Mouse (Mus musculus) midbrain, embryonic 15.5 days (tissue): ENCODE measurements at regions not wholly inside any gene's neighbourhood (a gene's known extent, or its start where the extent isn't known, plus 50 kb on each side); places are given as distances from the start of the nearest gene placed in this dataset.

Experiments used
- ATAC-seq: fragments of 200-750 bp; cut with Nextera tagmentation; replicated peaks from 2 replicates; pipeline ENCODE4 v1.8.0; 2017; ENCODE audit warnings: moderate TSS enrichment
- H3K27ac ChIP-seq: fragments of 300-500 bp; sonication (generic); 2 replicates; pipeline ENCODE4 v1.5.1; 2015; ENCODE audit warnings: mild to moderate bottlenecking, inconsistent platforms
- H3K27me3 ChIP-seq: fragments of 300-500 bp; sonication (generic); replicated peaks from 2 replicates; pipeline ENCODE4 v1.6.1; 2015; ENCODE audit warnings: inconsistent platforms
- H3K36me3 ChIP-seq: fragments of 300-500 bp; sonication (generic); replicated peaks from 2 replicates; pipeline ENCODE4 v1.6.1; 2015; ENCODE audit warnings: inconsistent platforms
- H3K4me1 ChIP-seq: fragments of 300-500 bp; sonication (generic); 2 replicates; pipeline ENCODE4 v1.6.1; 2015; ENCODE audit warnings: inconsistent platforms
- H3K4me2 ChIP-seq: fragments of 300-500 bp; sonication (generic); 2 replicates; pipeline ENCODE4 v1.6.1; 2015; ENCODE audit warnings: inconsistent platforms, mild to moderate bottlenecking, moderate library complexity
- H3K4me3 ChIP-seq: fragments of 300-500 bp; sonication (generic); 2 replicates; pipeline ENCODE4 v1.5.1; 2015; ENCODE audit warnings: mild to moderate bottlenecking, inconsistent platforms
- H3K9ac ChIP-seq: fragments of 300-500 bp; sonication (generic); 2 replicates; pipeline ENCODE4 v1.6.1; 2015; ENCODE audit warnings: mild to moderate bottlenecking, inconsistent platforms
- H3K9me3 ChIP-seq: fragments of 300-500 bp; sonication (generic); 2 replicates; pipeline ENCODE4 v1.6.1; 2016; ENCODE audit warnings: inconsistent platforms
- WGBS: fragments of 180-500 bp; shearing (Covaris S2); methylation state at CpG from one replicate; pipeline ENCODE4 v1.1.7; 2015; ENCODE audit warnings: mixed read lengths; 5-methylcytosine and 5-hydroxymethylcytosine counted together

GRCm38 (mm10) chr2:9733243-9733642 is 147.8 kb upstream of the 4930412O13Rik start:
- Histone ChIP-seq H3K4me2 (no peak overlapping the region), H3K27me3 (no peaks in the 10 kb centered on the region), H3K9me3 (no peaks in the 10 kb centered on the region), H3K36me3 (no peaks in the 10 kb centered on the region), H3K4me3 (no peak overlapping the region), H3K4me1 (no peaks in the 10 kb centered on the region), H3K27ac (no peak overlapping the region), H3K9ac (no peak overlapping the region)
- 85% methylated on average over 7 of the region's 7 CpGs for WGBS
- ATAC-seq = no peak

GRCm38 (mm10) chr2:9744181-9744580 is 136.9 kb upstream of the 4930412O13Rik start:
- Histone ChIP-seq H3K4me3 (no peak overlapping the region), H3K27me3 (no peaks in the 10 kb centered on the region), H3K9me3 (no peaks in the 10 kb centered on the region), H3K27ac (no peak overlapping the region), H3K4me2 (no peak overlapping the region), H3K9ac (no peak overlapping the region), H3K4me1 (no peaks in the 10 kb centered on the region), H3K36me3 (no peaks in the 10 kb centered on the region)
- 93% methylated on average over 3 of the region's 3 CpGs for WGBS
- ATAC-seq = no peak

- no peaks in the 10 kb centered on the region for H3K4me1 ChIP-seq
- no peak overlapping the region for H3K4me3 ChIP-seq
- no peak overlapping the region for H3K9ac ChIP-seq
- H3K4me2 ChIP-seq = no peak overlapping the region
- H3K9me3 ChIP-seq = no peaks in the 10 kb centered on the region
- H3K27me3 ChIP-seq = no peaks in the 10 kb centered on the region
- H3K27ac ChIP-seq = no peak overlapping the region
- no peak for ATAC-seq
- H3K36me3 ChIP-seq = no peaks in the 10 kb centered on the region
- 31% methylated on average over 11 of the region's 11 CpGs for WGBS
Measured at GRCm38 (mm10) chr2:9749829-9750788, 130.9 kb upstream of the 4930412O13Rik start.

- Histone ChIP-seq H3K9ac (no peak overlapping the region), H3K4me2 (no peak overlapping the region), H3K36me3 (no peaks in the 10 kb centered on the region), H3K9me3 (no peaks in the 10 kb centered on the region), H3K4me3 (no peak overlapping the region), H3K4me1 (no peaks in the 10 kb centered on the region), H3K27ac (no peak overlapping the region), H3K27me3 (no peaks in the 10 kb centered on the region)
- no peak for ATAC-seq
- 91% methylated on average over 7 of the region's 7 CpGs for WGBS
Measured at GRCm38 (mm10) chr2:9753691-9754090, 127.4 kb upstream of the 4930412O13Rik start.

- Histone ChIP-seq H3K9ac (no peak overlapping the region), H3K4me1 (no peaks in the 10 kb centered on the region), H3K9me3 (no peaks in the 10 kb centered on the region), H3K36me3 (no peaks in the 10 kb centered on the region), H3K27ac (no peak overlapping the region), H3K4me3 (no peak overlapping the region), H3K27me3 (no peaks in the 10 kb centered on the region), H3K4me2 (no peak overlapping the region)
- ATAC-seq = no peak
- 89% methylated on average over 6 of the region's 6 CpGs for WGBS
Measured at GRCm38 (mm10) chr2:9754153-9754552, 126.9 kb upstream of the 4930412O13Rik start.

GRCm38 (mm10) chr2:9757770-9758420 is 123.2 kb upstream of the 4930412O13Rik start:
- no peak overlapping the region for H3K9ac ChIP-seq
- H3K27ac ChIP-seq = no peak overlapping the region
- H3K27me3 ChIP-seq = no peaks in the 10 kb centered on the region
- H3K4me2 ChIP-seq = no peak overlapping the region
- H3K4me3 ChIP-seq = no peak overlapping the region
- no peaks in the 10 kb centered on the region for H3K36me3 ChIP-seq
- no peak for ATAC-seq
- H3K9me3 ChIP-seq = no peaks in the 10 kb centered on the region
- WGBS = 85% methylated on average over 5 of the region's 5 CpGs
- no peaks in the 10 kb centered on the region for H3K4me1 ChIP-seq

- H3K9ac ChIP-seq = no peak overlapping the region
- no peak overlapping the region for H3K4me3 ChIP-seq
- 92% methylated on average over 7 of the region's 7 CpGs for WGBS
- H3K9me3 ChIP-seq = no peaks in the 10 kb centered on the region
- H3K27me3 ChIP-seq = no peaks in the 10 kb centered on the region
- H3K36me3 ChIP-seq = no peaks in the 10 kb centered on the region
- H3K4me2 ChIP-seq = no peak overlapping the region
- H3K4me1 ChIP-seq = no peaks in the 10 kb centered on the region
- no peak overlapping the region for H3K27ac ChIP-seq
- no peak for ATAC-seq
Measured at GRCm38 (mm10) chr2:9758983-9759382, 122.1 kb upstream of the 4930412O13Rik start.

- WGBS = 81% methylated on average over 7 of the region's 7 CpGs
- ATAC-seq = no peak
- no peaks in the 10 kb centered on the region for H3K9me3 ChIP-seq
- H3K27me3 ChIP-seq = no peaks in the 10 kb centered on the region
- H3K36me3 ChIP-seq = no peaks in the 10 kb centered on the region
- no peak overlapping the region for H3K27ac ChIP-seq
- H3K9ac ChIP-seq = no peak overlapping the region
- no peak overlapping the region for H3K4me2 ChIP-seq
- no peaks in the 10 kb centered on the region for H3K4me1 ChIP-seq
- no peak overlapping the region for H3K4me3 ChIP-seq
Measured at GRCm38 (mm10) chr2:9759389-9760104, 121.5 kb upstream of the 4930412O13Rik start.

GRCm38 (mm10) chr2:9780159-9780558 is 100.9 kb upstream of the 4930412O13Rik start:
- H3K9ac ChIP-seq = no peak overlapping the region
- H3K4me2 ChIP-seq = no peak overlapping the region
- no peak overlapping the region for H3K4me3 ChIP-seq
- no peaks in the 10 kb centered on the region for H3K36me3 ChIP-seq
- no peak overlapping the region for H3K27ac ChIP-seq
- no peaks in the 10 kb centered on the region for H3K27me3 ChIP-seq
- H3K9me3 ChIP-seq = no peaks in the 10 kb centered on the region
- no peak for ATAC-seq
- no peaks in the 10 kb centered on the region for H3K4me1 ChIP-seq
- 62% methylated on average over 2 of the region's 2 CpGs for WGBS

GRCm38 (mm10) chr2:9782698-9783097 is 98.4 kb upstream of the 4930412O13Rik start:
- no peak overlapping the region for H3K4me3 ChIP-seq
- no peak for ATAC-seq
- no peak overlapping the region for H3K27ac ChIP-seq
- H3K4me2 ChIP-seq = no peak overlapping the region
- no peaks in the 10 kb centered on the region for H3K4me1 ChIP-seq
- 81% methylated on average over 3 of the region's 3 CpGs for WGBS
- no peaks in the 10 kb centered on the region for H3K36me3 ChIP-seq
- no peak overlapping the region for H3K9ac ChIP-seq
- H3K27me3 ChIP-seq = no peaks in the 10 kb centered on the region
- no peaks in the 10 kb centered on the region for H3K9me3 ChIP-seq

- no peak for ATAC-seq
- H3K9ac ChIP-seq = no peak overlapping the region
- 94% methylated on average over 1 of the region's 1 CpGs for WGBS
- H3K36me3 ChIP-seq = no peaks in the 10 kb centered on the region
- H3K27ac ChIP-seq = no peak overlapping the region
- no peak overlapping the region for H3K4me2 ChIP-seq
- no peaks in the 10 kb centered on the region for H3K9me3 ChIP-seq
- H3K4me1 ChIP-seq = no peaks in the 10 kb centered on the region
- H3K27me3 ChIP-seq = no peaks in the 10 kb centered on the region
- no peak overlapping the region for H3K4me3 ChIP-seq
Measured at GRCm38 (mm10) chr2:9791970-9792369, 89.1 kb upstream of the 4930412O13Rik start.

GRCm38 (mm10) chr2:9792381-9792780 is 88.7 kb upstream of the 4930412O13Rik start:
- no peak overlapping the region for H3K9ac ChIP-seq
- 94% methylated on average over 1 of the region's 1 CpGs for WGBS
- H3K4me2 ChIP-seq = no peak overlapping the region
- no peaks in the 10 kb centered on the region for H3K9me3 ChIP-seq
- no peaks in the 10 kb centered on the region for H3K4me1 ChIP-seq
- no peaks in the 10 kb centered on the region for H3K36me3 ChIP-seq
- no peaks in the 10 kb centered on the region for H3K27me3 ChIP-seq
- ATAC-seq = no peak
- H3K4me3 ChIP-seq = no peak overlapping the region
- H3K27ac ChIP-seq = no peak overlapping the region
